Mouse (Mus musculus): ENCODE results near the gene Znrf2. TPM values are rescaled to one million over a fixed set of nuclear protein-coding genes. Genes with fewer than 3 reads are reported as not detected.

Gene Znrf2
- total and polyA plus RNA-seq, 3 experiments, result 16.1 to 21.3 TPM; not detected in 1

GRCm38 (mm10) chr6:54802348-54802747 lies 14.4 kb upstream of the Znrf2 start:
- peaks cover 3 to 4% of the 10 kb centered on the region in 2 experiments for H3K27me3 ChIP-seq (ENCODE audit: control insufficient read depth in 1 of 2, insufficient read depth in 2 of 2, low read length in 2 of 2)
- TF ChIP-seq TAL1 (IDR thresholded peaks at IDR 0.05; ENCODE audit: low read length), result no peak
- TF ChIP-seq SMC3 (IDR thresholded peaks at IDR 0.05; ENCODE audit: low read depth, low read length), result no peak
- no peak for TF ChIP-seq RAD21 (IDR thresholded peaks at IDR 0.05; ENCODE audit: low read depth, low read length)
- no peak for TF ChIP-seq MXI1 (IDR thresholded peaks at IDR 0.05; ENCODE audit: low read depth, low read length)
- no peak for TF ChIP-seq MYB (IDR thresholded peaks at IDR 0.05; ENCODE audit: low read depth, low read length)
- no peak for TF ChIP-seq RCOR1 (IDR thresholded peaks at IDR 0.05; ENCODE audit: low read depth, low read length)
- no peak for TF ChIP-seq USF1 (IDR thresholded peaks at IDR 0.05; ENCODE audit: low read depth, low read length)
- no peak for TF ChIP-seq TBP (IDR thresholded peaks at IDR 0.05; ENCODE audit: low read depth, low read length)
- TF ChIP-seq MAX (IDR thresholded peaks at IDR 0.05; ENCODE audit: low read length), result no peak
- no peak for TF ChIP-seq NELFE (IDR thresholded peaks at IDR 0.05; ENCODE audit: low read depth, low read length)
- no peak for TF ChIP-seq GABPA (IDR thresholded peaks at IDR 0.05; ENCODE audit: low read depth, low read length)
- TF ChIP-seq JUND (IDR thresholded peaks at IDR 0.05; ENCODE audit: low read depth, low read length), result no peak
- no peak for TF ChIP-seq GATA1 (IDR thresholded peaks at IDR 0.05; ENCODE audit: low read depth, low read length)
- TF ChIP-seq BHLHE40 (IDR thresholded peaks at IDR 0.05; ENCODE audit: borderline replicate concordance, low read depth, low read length), result no peak
- TF ChIP-seq ELF1 (IDR thresholded peaks at IDR 0.05; ENCODE audit: low read depth, low read length), result no peak

GRCm38 (mm10) chr6:54804066-54804864 lies 12.5 kb upstream of the Znrf2 start:
- H3K9ac ChIP-seq (ENCODE audit: control insufficient read depth, low read depth, low read length, poor library complexity, severe bottlenecking), result no peak overlapping the region
- no peaks in the 10 kb centered on the region for H3K4me1 ChIP-seq (ENCODE audit: control insufficient read depth in 1 of 2, insufficient read depth in 2 of 2, low read length in 2 of 2)
- H3K27me3 ChIP-seq (ENCODE audit: control insufficient read depth in 1 of 2, insufficient read depth in 2 of 2, low read length in 2 of 2), result peaks cover 0 to 4% of the 10 kb centered on the region in 2 experiments
- H3K79me2 ChIP-seq (ENCODE audit: control insufficient read depth, insufficient read depth, low read length, poor library complexity), result no peaks in the 10 kb centered on the region
- no peak overlapping the region for H3K4me3 ChIP-seq (ENCODE audit: control insufficient read depth in 1 of 2, insufficient read depth in 1 of 2, low read depth in 2 of 2, low read length in 2 of 2)
- H3K9me3 ChIP-seq (replicated peaks; ENCODE audit: insufficient read depth, low read length), result no peaks in the 10 kb centered on the region
- TF ChIP-seq CHD1 (IDR thresholded peaks at IDR 0.05; ENCODE audit: low read depth, low read length), result no peak
- no peak for TF ChIP-seq HCFC1 (IDR thresholded peaks at IDR 0.05; ENCODE audit: low read depth, low read length)
- no peak for TF ChIP-seq MXI1 (IDR thresholded peaks at IDR 0.05; ENCODE audit: low read depth, low read length)
- TF ChIP-seq ZMIZ1 (IDR thresholded peaks at IDR 0.05; ENCODE audit: low read depth, low read length), result no peak
- no peak for TF ChIP-seq USF2 (IDR thresholded peaks at IDR 0.05; ENCODE audit: borderline replicate concordance in 1 of 2, insufficient read depth in 1 of 2, low read depth in 1 of 2, low read length in 2 of 2)
- no peak for TF ChIP-seq SIN3A (IDR thresholded peaks at IDR 0.05; ENCODE audit: low read length)
- no peak for TF ChIP-seq GATA1 (IDR thresholded peaks at IDR 0.05; ENCODE audit: low read depth, low read length)
- no peak for TF ChIP-seq RCOR1 (IDR thresholded peaks at IDR 0.05; ENCODE audit: low read depth, low read length)
- no peak for TF ChIP-seq NRF1 (IDR thresholded peaks at IDR 0.05; ENCODE audit: insufficient read depth, low read depth, low read length, poor library complexity, severe bottlenecking)
- TF ChIP-seq USF1 (IDR thresholded peaks at IDR 0.05; ENCODE audit: low read depth, low read length), result no peak
- no peak for TF ChIP-seq TAL1 (IDR thresholded peaks at IDR 0.05; ENCODE audit: low read length)
- TF ChIP-seq CHD2 (IDR thresholded peaks at IDR 0.05; ENCODE audit: low read length), result no peak
- no peak for TF ChIP-seq JUND (IDR thresholded peaks at IDR 0.05; ENCODE audit: low read depth, low read length)
- no peak for TF ChIP-seq TCF12 (IDR thresholded peaks at IDR 0.05; ENCODE audit: low read depth, low read length)
- no peak for TF ChIP-seq ZC3H11A (IDR thresholded peaks at IDR 0.05; ENCODE audit: low read depth, low read length)
- TF ChIP-seq POLR2AphosphoS5 (IDR thresholded peaks at IDR 0.05; ENCODE audit: borderline replicate concordance, low read depth, low read length), result no peak
- TF ChIP-seq MAZ (IDR thresholded peaks at IDR 0.05; ENCODE audit: low read depth, low read length), result no peak
- no peak for TF ChIP-seq MEF2A (IDR thresholded peaks at IDR 0.05; ENCODE audit: extremely low read depth, insufficient replicate concordance, low read depth, low read length, poor library complexity, severe bottlenecking)
- H3K27ac ChIP-seq (ENCODE audit: control insufficient read depth, low read depth, low read length), result no peak overlapping the region
- DNase-seq (ENCODE audit: low read depth, low spot score), result no peak
- H3K36me3 ChIP-seq (ENCODE audit: control insufficient read depth in 1 of 2, insufficient read depth in 2 of 2, low read length in 2 of 2), result no peaks in the 10 kb centered on the region

More at GRCm38 (mm10) chr6:54802348-54802747, 14.4 kb upstream of the Znrf2 start:
- H3K9ac ChIP-seq (ENCODE audit: control insufficient read depth, low read depth, low read length, poor library complexity, severe bottlenecking), result no peak overlapping the region
- no peaks in the 10 kb centered on the region for H3K9me3 ChIP-seq (replicated peaks; ENCODE audit: insufficient read depth, low read length)
- H3K79me2 ChIP-seq (ENCODE audit: control insufficient read depth, insufficient read depth, low read length, poor library complexity), result no peaks in the 10 kb centered on the region
- H3K4me1 ChIP-seq (ENCODE audit: control insufficient read depth in 1 of 2, insufficient read depth in 2 of 2, low read length in 2 of 2), result no peaks in the 10 kb centered on the region
- H3K36me3 ChIP-seq (ENCODE audit: control insufficient read depth in 1 of 2, insufficient read depth in 2 of 2, low read length in 2 of 2), result no peaks in the 10 kb centered on the region
- H3K27ac ChIP-seq (ENCODE audit: control insufficient read depth, low read depth, low read length), result no peak overlapping the region
- no peak overlapping the region for H3K4me3 ChIP-seq (ENCODE audit: control insufficient read depth in 1 of 2, insufficient read depth in 1 of 2, low read depth in 2 of 2, low read length in 2 of 2)
- DNase-seq (ENCODE audit: low read depth, low spot score), result no peak
